Mouse (Mus musculus) neutrophil, adult 5-6 weeks (primary cell): ENCODE results near the gene Tfpi2. TPM values are rescaled to one million over a fixed set of nuclear protein-coding genes. Genes with fewer than 3 reads are reported as not detected.

Experiments
- ATAC-seq: fragments of 151-379, 151-347 bp; 2 replicates; pipeline ENCODE4 v1.8.0; 2017; ENCODE audit warnings: mild to moderate bottlenecking, moderate TSS enrichment; ENCODE audit not compliant: insufficient number of reproducible peaks, poor library complexity, low FRiP score, severe bottlenecking; ENCODE audit errors: extremely low read depth
- total RNA-seq: library from RNA; stranded (forward); fragments of 200-1000 nt; gene quantifications from 2 replicates; pipeline ENCODE4 v1.2.3, GENCODE M21; 2017

The Tfpi2 gene
- total RNA-seq, 1 experiment from 2014 or later, result not detected

- no peak for ATAC-seq
Observed at GRCm38 (mm10) chr6:3935048-3935447, 53.7 kb downstream of the Tfpi2 start.

DNA sequence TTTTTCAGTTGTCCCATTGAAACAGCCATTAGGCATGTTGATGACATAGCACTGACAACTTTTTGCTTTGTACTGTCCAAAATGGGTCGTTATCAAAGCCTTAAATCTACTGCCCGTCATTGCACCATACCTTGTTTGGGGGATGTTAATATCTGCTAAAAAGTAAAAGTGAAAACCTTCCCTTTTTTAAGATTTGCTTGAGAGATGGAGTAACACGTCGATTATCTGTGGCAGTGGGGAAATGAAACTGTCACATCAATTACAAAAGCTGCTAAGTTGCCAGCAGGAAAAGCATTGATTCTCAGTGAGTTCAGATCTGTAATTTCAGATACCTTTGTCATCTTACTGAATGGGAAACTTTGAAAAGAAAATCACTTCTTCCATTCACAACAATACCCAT, 62.6 kb downstream of the Tfpi2 start:
- ATAC-seq, result no peak

- no peak for ATAC-seq
Observed at GRCm38 (mm10) chr6:3922870-3923269, 65.8 kb downstream of the Tfpi2 start.

DNA sequence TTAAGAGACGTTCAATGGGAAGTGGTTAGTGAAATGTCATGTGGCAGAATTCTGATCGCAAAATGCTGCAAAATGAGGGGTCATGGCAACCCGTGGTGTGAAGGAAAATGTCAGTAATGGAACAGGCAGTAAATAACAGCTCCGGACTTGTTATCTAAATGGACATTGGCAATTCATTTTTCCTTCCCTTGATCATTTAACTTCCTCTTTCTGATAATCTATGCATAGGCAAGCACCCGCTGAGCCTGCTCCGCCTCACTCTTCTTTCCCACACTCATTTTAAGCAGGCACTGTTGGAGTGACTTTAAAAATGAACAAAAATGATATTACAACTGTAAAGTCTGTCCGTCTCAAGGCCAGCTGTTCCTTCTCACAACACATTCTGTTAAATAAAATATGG, 72.7 kb downstream of the Tfpi2 start:
- no peak for ATAC-seq

Other genes starting within 250 kb of the Tfpi2 start
- gene Calcr, start 224.2 kb downstream of the Tfpi2 start, total RNA-seq, result 0.25 TPM in 1 of 2 replicates, not detected in the other
- not detected in 2 replicates for gene Gngt1, start 4.9 kb upstream of the Tfpi2 start, total RNA-seq
- 27.0 and 27.5 TPM in 2 replicates for gene Gng11, start 15.0 kb upstream of the Tfpi2 start, total RNA-seq
- gene Bet1, start 98.1 kb upstream of the Tfpi2 start, total RNA-seq, result 10.8 and 42.1 TPM in 2 replicates